Mouse (Mus musculus) thymus, adult 2 months (tissue): ENCODE results near the gene Ankdd1a. TPM values are rescaled to one million over a fixed set of nuclear protein-coding genes. Genes with fewer than 3 reads are reported as not detected.

Experiments
- DNase-seq: peaks from one replicate; pipeline ENCODE4 v3.0.0; 2021
- H3K27ac ChIP-seq: fragments of 200-500 bp; 2 replicates; pipeline ENCODE4 v1.5.1; 2012; ENCODE audit warnings: low read length, control low read depth; ENCODE audit not compliant: control insufficient read depth, insufficient read depth
- H3K27me3 ChIP-seq: fragments of 200-500 bp; 2 replicates; pipeline ENCODE4 v1.6.1; 2012; ENCODE audit warnings: mild to moderate bottlenecking, low read length, moderate library complexity, mixed read lengths; ENCODE audit not compliant: control insufficient read depth, insufficient read depth
- H3K36me3 ChIP-seq: fragments of 200-500 bp; 2 replicates; pipeline ENCODE4 v1.6.1; 2012; ENCODE audit warnings: mild to moderate bottlenecking, low read length, moderate library complexity; ENCODE audit not compliant: control insufficient read depth, insufficient read depth
- H3K4me1 ChIP-seq: fragments of 200-500 bp; replicated peaks from 2 replicates; pipeline ENCODE4 v1.6.1; 2012; ENCODE audit warnings: low read length; ENCODE audit not compliant: control insufficient read depth, insufficient read depth
- H3K4me3 ChIP-seq: fragments of 200-500 bp; 2 replicates; pipeline ENCODE4 v1.5.1; 2012; ENCODE audit warnings: mild to moderate bottlenecking, low read length, control low read depth, moderate library complexity; ENCODE audit not compliant: control insufficient read depth, insufficient read depth
- CTCF ChIP-seq: fragments of 200-500 bp; IDR thresholded peaks from 2 replicates; pipeline ENCODE4 v1.5.1; 2012; ENCODE audit warnings: mild to moderate bottlenecking, control low read depth, low read length, moderate library complexity, borderline replicate concordance; ENCODE audit not compliant: control insufficient read depth, poor library complexity, insufficient read depth; ENCODE audit errors: extremely low read depth
- POLR2A ChIP-seq: fragments of 200-500 bp; IDR thresholded peaks from 2 replicates; pipeline ENCODE4 v1.6.1; 2012; ENCODE audit warnings: mild to moderate bottlenecking, low read length, control low read depth, moderate library complexity; ENCODE audit not compliant: control insufficient read depth, poor library complexity, insufficient read depth; ENCODE audit errors: extremely low read depth
- WGBS: fragments of 180-500 bp; shearing (Covaris S2); methylation state at CpG from one replicate; pipeline ENCODE4 v1.1.7; 2018; 5-methylcytosine and 5-hydroxymethylcytosine counted together
- polyA plus RNA-seq: library from polyadenylated mRNA; depleted of rRNA; stranded (reverse); fragments of >200 nt; gene quantifications from 2 replicates; pipeline ENCODE4 v1.2.3, GENCODE M21; 2012

The Ankdd1a gene
- polyA plus RNA-seq, 1 experiment, result 0.15 TPM

DNA sequence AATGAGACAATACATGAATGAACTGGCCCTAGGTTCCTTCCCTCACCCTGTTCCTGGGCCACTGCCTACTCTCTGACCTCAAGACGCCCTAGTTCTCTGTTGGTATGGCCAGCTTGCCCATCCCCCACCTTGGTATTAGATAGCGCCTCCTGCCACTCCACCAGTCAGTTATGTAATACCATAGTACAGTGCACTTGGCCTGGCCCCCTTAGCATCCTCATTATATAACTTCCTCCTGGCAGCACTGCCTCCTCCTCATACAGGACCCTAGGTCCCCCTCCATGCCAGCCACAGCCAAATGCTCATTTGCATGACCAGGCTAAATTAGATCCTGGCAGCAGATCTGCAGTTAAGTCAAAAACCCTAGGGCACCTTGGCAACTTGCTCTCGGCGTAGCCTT, 41.0 kb upstream of the Ankdd1a start:
- 94% methylated on average over 4 of the region's 4 CpGs for WGBS
- peaks cover 32% of the 10 kb centered on the region for H3K36me3 ChIP-seq
- H3K4me3 ChIP-seq, result no peak overlapping the region
- no peak for DNase-seq
- H3K27me3 ChIP-seq, result no peaks in the 10 kb centered on the region
- H3K4me1 ChIP-seq, result no peaks in the 10 kb centered on the region
- no peak overlapping the region for H3K27ac ChIP-seq
- TF ChIP-seq CTCF, result no peak
- no peak for TF ChIP-seq POLR2A

DNA sequence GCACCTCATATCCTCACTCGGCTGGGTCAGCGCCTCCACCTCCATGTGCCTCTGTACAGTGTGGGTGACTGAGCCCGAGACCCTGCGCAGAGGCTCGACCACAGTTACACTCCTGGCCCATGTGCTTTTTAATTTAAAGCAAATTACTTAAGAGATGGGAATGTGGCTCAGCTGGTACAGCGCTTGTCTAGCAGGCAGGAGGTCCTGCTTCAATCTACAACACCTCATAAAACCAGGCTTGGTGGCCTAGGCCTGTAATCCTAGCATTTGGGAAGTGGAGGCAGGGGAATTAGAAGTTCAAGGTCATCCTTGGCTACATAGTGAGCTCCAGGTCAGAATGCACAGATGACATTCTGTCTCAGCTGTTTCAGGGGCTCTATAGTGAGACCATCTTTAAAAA, 38.8 kb upstream of the Ankdd1a start:
- WGBS, result 98% methylated on average over 6 of the region's 6 CpGs
- no peak overlapping the region for H3K27ac ChIP-seq
- no peaks in the 10 kb centered on the region for H3K27me3 ChIP-seq
- peaks cover 35% of the 10 kb centered on the region for H3K36me3 ChIP-seq
- TF ChIP-seq CTCF, result no peak
- no peak for TF ChIP-seq POLR2A
- H3K4me3 ChIP-seq, result no peak overlapping the region
- H3K4me1 ChIP-seq, result no peaks in the 10 kb centered on the region
- DNase-seq, result no peak

DNA sequence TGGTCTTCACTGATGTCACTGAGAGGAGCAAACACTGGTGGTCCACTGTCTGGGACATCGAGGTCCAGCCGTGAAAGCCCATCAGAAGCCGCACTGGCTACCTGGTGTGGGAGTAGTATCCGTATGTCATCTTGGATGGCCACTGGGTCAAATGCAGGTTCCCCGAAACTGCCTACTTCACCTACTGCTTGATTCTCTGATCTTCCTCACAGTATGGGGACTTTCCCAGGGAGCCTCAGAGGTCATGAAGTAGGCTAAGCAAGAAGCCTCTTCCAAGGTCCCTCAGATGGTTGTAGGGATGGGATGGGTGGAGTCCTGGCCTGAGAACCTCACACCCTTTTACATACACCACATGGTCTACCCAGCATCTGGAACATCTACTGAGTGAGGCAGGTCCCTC, 37.0 kb upstream of the Ankdd1a start:
- TF ChIP-seq CTCF, result no peak
- TF ChIP-seq POLR2A, result no peak
- Histone ChIP-seq H3K4me3 (no peak overlapping the region), H3K4me1 (peaks cover 6% of the 10 kb centered on the region), H3K27me3 (no peaks in the 10 kb centered on the region), H3K36me3 (peaks cover 35% of the 10 kb centered on the region), H3K27ac (no peak overlapping the region)
- DNase-seq, result no peak
- 97% methylated on average over 5 of the region's 5 CpGs for WGBS

DNA sequence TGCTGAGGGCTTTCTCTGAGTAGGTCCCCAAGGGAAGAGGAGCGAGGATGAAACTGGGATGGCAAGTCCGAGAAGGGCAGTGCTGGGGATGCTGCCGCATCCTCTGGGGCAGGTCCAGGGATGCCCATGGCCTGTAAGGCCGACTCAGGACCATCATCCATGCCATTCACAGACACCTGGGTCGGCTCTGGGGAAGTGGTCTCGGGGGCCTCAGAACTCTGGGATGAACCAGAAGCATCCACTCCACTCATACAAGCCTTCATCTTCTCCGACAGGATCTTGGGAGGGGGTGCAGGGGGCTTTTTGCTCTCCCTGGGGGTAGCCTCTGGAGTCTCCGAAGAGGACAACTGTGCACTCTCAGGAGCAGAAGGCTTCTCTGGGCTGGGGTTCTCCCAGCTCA, 36.4 kb upstream of the Ankdd1a start:
- Histone ChIP-seq H3K27me3 (no peaks in the 10 kb centered on the region), H3K4me1 (peaks cover 13% of the 10 kb centered on the region), H3K36me3 (peaks cover 35% of the 10 kb centered on the region), H3K27ac (no peak overlapping the region), H3K4me3 (no peak overlapping the region)
- 95% methylated on average over 8 of the region's 8 CpGs for WGBS
- TF ChIP-seq POLR2A (no peak), CTCF (no peak)
- no peak for DNase-seq

DNA sequence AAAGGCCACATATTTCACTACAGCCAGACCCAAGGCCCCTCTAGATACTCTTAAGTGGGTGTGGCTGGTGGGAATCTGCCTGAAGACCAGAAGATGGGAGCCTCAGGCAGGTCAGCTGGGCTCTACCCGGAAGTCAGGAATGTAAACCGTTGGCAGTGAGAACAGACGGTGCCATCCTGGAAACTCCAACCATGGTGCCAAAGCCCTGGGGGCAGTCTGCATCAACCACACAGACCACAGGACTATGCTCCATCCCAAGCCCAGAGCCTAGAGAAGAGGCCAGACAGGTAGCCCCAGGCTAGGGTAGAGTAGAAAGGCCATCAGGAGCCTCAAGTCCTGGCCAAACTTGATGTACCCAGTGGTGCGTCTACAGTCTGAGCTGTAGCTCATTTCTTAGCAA, 35.6 kb upstream of the Ankdd1a start:
- peaks cover 35% of the 10 kb centered on the region for H3K36me3 ChIP-seq
- H3K4me3 ChIP-seq, result no peak overlapping the region
- 94% methylated on average over 4 of the region's 4 CpGs for WGBS
- TF ChIP-seq POLR2A (no peak), CTCF (no peak)
- H3K27ac ChIP-seq, result no peak overlapping the region
- no peaks in the 10 kb centered on the region for H3K27me3 ChIP-seq
- no peak for DNase-seq
- peaks cover 20% of the 10 kb centered on the region for H3K4me1 ChIP-seq

DNA sequence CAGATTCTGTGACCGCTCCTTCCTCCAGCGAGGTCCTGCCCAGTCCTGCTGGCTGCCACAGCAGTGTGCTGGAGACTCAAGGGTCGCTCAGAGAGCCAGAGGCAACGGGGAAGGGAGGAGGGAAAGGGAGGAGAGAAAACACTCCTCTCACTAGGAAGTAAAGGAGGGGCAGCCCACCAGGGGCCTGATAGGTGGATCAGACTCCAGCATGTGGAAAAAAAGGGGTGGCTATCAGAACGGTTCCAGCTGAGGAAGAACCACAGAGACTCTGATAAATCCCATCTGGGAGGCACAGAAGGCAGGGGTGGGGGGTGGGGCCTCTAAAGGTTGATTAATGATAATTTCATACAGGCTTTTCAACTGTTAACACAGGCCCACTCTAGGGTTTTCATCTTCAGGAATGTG, 35.0 kb upstream of the Ankdd1a start:
- Histone ChIP-seq H3K27ac (no peak overlapping the region), H3K4me1 (peaks cover 26% of the 10 kb centered on the region), H3K4me3 (no peak overlapping the region), H3K27me3 (no peaks in the 10 kb centered on the region), H3K36me3 (peaks cover 35% of the 10 kb centered on the region)
- TF ChIP-seq CTCF (no peak), POLR2A (no peak)
- DNase-seq, result no peak
- 70% methylated on average over 5 of the region's 5 CpGs for WGBS

DNA sequence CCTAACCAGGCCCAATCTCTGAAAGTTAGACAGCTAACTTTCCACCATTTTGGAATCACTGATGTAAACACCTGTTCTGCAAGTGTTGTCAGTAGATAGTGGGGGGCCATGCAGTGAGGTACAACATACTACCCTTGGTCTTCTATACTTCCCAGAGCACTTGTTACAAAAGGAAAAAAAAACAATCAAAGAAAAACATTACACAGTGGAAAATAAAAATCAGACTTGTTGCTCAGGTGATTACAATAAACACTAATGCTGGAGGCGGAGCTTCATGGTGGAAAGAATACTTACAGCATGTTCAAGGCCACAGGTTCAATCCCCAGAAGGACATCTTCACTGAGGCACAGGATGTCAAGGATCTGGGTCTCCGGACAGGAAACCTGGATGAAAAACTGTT, 32.7 kb upstream of the Ankdd1a start:
- no peaks in the 10 kb centered on the region for H3K27me3 ChIP-seq
- peaks cover 22% of the 10 kb centered on the region for H3K36me3 ChIP-seq
- peak overlapping the region; percentile 53; the same call in 1 of the 2 replicates for H3K27ac ChIP-seq
- no peak for DNase-seq
- no peak overlapping the region for H3K4me3 ChIP-seq
- 100% methylated on average over 2 of the region's 2 CpGs for WGBS
- TF ChIP-seq CTCF (no peak), POLR2A (no peak)
- peaks cover 35% of the 10 kb centered on the region for H3K4me1 ChIP-seq
